Mouse (Mus musculus) liver (tissue): ENCODE measurements around the gene Kmt2d.
A peak's percentile ranks its signal among the peaks of the same experiment; 100 is the strongest.
"Not testable (repeated sequence)": the region's sequence is repeated elsewhere in the genome, so short reads cannot be mapped to it uniquely, and the experiment has no call there.

ENCODE experiments used
- DNase-seq: peaks from one replicate; pipeline ENCODE4 v3.0.0-alpha.2; 2020; ENCODE audit warnings: mixed read lengths

Gene Kmt2d

DNA sequence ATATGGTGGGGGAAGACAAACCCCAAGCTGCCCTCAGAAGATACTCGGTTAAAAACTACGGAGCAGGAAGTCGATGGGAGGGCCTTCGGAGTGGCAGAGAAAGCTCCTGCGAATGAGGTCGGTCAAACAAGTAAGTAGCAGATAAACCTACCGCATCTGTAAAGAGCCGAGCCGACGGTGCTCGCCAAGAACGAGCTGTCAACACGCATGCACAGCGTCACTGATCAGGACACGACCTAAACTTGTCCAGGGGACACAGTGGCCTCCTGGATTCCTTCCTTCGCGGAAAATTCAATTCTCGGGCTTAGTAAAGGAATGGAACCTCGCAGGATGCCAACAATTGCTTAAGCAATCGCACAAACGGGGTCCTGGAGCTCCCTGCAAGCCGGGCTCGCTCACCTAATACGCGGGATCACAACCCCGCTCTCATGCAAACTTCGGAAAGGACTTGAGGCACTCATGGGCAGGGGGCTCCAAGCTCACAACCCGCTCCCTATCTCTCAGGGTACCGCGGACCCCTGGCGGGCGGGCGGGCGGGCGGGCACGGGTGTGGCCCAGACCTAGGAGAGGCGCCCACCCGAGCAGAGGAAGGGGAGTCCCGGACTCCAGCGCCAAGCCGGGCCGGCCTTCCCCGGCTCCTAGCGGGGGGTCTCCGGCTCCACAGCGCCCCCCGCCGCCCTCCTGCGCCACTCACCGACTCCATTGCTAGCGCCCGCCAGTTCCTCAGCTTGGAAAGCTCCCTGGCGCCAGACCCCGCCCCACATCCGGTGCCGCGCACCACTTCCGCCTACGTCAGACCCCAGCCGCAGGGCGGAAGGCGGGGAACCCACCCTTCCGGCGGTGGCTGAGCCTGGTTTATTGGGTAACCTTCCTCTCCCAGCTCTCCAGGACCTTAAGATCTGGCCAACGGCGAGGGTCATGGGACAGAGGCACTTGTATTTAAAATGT, 40.0 kb downstream of the Kmt2d start, which contains the start of gene Prkag1:
Gene Prkag1 (minus strand): TSS at position 786 of the 948 bp plus-strand sequence.
- DNase-seq, result peak; percentile 97

DNA sequence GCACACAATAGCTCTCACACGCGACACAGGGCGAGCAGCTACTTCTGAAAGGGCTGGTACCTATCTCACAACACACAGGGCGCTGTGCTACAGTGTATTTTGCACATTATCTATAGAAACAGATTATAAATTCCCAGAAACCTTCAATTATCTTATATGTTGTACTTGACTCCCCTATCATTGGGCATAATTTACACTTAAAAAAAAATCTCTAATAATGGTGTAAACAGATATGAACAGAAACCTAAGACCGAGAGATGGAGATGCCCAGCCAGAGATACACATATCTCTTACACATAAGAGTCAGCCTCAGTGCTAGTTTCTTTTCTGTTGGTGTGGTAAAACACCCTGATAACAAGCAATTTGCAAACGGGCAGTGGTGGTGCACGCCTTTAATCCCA, 43.4 kb downstream of the Kmt2d start:
- peak; percentile 67 for DNase-seq

DNA sequence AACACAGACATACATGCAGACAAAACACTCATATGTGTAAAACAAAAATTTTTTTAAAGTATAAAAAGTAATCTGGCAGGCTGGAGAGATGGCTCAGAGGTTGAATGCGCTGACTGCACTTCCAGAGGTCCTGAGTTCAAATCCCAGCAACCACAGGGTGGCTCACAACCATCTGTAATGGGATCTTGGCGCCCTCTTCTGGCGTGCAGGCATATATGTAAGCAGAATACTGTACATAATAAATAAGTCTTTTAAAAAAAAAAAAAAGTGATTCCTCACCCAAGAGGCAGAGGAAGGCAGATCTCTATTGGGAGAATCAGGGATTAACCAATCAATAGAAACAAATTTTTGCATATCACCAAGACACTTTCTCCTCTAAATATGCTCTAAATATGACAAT, 47.6 kb downstream of the Kmt2d start:
- DNase-seq, result no peak

DNA sequence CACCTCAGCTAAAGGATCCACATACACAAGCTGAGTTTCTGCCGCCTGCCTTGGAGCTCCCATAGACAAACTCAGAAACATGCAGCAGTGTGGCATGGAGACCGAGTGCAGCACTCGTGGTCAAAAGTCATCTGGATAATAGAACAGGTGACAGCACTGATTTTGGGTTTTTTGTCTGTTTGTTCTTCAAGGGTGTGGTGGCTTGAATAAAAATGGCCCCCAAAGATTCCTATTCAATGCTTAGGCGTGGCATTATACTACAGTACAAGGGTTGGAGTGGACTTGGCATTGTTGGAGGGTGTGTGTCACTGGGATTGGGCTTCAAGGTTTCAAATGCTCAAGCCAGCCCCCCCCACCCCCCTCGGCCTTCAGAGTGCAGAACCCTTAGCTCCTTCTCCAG, 48.9 kb downstream of the Kmt2d start:
- no peak for DNase-seq

DNA sequence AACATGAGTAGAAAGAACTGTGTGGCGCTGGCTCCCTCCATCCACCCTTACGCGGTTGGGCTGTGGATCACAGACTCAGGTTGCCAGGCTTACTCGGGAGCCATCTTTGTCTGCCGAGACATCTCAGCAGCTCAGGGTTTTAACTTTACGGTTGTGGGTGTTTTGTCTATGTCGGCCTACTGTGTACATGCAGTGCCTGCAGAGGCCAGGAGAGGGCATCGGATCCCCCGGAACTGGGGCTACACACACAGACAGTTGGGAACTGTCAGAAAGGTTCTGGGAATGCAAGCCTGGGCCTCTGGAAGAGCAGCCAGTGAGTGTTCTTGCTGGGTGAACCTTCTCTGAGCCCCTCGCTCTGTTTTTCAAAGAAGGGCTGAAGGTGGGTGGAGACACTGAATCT, 49.6 kb downstream of the Kmt2d start:
- peak; percentile 53 for DNase-seq

DNA sequence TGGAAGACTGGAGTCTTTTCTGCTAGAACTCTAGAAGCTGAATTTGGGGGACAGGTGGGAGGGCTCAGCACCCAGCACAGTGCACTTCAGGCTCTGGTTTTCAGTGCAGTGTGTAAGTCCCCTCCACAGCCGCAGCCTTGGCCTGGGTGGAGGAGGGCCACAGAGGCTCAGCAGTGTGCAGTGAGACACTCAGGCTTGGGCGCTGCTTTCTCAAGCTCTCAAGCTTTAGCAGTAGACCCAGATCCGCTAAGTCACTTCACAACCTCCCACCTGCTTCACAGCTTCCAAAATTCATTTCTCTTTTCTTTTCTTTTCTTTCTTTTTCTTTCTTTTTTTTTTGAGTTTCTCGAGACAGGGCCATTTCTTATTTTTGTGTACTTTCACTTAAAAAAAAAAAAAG, 50.1 kb downstream of the Kmt2d start:
- DNase-seq, result no peak

DNA sequence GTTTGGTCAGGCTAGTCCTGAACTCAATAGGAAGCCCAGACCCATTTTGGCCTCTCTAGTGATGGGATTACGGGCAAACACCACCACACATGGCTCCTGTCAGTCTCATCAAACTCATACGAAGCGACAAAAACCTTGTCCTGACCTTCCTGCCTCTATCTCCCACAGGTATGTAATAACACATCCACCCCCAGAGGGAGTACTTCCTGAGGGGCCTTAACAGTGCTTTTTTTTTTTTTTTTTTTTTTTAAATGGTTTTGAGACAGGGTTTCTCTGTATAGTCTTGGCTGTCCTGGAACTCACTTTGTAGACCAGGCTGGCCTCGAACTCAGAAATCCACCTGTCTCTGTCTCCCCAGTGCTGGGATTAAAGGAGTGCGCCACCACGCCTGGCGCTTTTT, 52.8 kb downstream of the Kmt2d start:
- DNase-seq, result no peak

DNA sequence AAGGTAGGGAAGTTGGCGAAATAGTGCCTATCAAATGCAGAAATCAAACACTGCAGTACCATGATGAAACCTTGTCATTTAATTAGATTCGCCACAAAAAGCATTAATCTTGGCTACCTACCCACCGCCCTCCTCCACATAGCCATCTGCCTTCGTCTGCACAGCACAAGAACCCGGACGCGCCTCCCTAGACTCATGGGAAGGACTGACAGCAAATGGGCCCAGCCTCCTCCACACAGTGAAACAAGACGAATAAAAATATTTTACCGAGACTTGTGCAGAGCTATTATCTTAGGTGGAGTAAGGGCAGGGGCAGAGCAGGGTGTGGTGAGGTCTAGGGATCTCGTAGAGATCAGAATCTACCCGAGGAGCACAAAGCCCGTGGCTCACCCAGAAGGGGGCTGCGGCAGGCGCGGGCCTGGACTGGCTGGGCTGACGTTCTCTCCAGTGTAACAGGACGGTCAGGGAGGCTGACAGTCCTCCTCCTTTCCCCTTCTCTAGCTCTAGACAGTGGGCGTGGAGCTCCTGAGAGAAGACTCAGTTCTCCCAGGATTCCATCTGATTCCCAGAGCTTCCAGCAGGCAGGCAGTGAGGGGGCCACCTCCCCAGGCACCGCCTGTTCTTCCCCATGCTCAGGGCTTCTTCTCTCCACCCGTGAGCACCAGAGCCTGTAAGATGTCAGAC, 58.1 kb downstream of the Kmt2d start:
- DNase-seq, result no peak

DNA sequence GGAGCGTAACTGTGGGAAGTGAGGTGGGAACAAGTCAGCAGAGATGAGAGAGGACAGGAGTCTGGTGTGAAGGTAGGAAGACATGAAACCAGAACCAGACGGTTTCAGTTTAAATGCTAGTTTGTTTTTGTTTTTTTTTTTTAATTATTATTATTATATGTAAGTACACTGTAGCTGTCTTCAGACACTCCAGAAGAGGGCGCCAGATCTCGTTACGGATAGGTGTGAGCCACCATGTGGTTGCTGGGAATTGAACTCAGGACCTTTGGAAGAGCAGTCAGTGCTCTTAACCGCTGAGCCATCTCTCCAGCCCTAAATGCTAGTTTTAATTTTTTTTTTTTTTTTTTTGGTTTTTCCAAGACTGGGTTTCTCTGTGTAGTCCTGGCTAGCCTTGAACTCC, 60.8 kb downstream of the Kmt2d start:
- not testable (repeated sequence) for DNase-seq

DNA sequence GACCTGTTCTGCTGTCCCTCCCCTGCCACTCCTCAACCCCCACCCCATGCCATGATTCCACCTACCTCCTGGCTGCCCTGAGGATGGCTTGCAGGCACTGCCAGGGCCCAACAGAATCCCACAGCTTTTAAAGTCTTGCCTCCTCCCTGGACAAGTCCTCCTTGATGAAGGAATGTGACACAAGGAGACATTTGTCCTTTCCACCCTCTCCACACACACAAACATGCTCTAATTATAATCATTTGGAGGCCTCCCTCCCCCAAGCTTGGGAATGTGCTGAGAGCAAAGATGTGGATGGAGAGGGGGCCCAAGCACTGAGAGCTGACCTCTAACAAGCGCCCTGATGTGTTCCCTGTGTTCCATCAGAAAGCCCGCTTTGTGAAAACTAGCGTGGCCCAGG, 61.6 kb downstream of the Kmt2d start, which contains the start of gene Ddn:
Gene Ddn (minus strand): TSS at position 101 of the 400 bp plus-strand sequence.
- DNase-seq, result no peak

DNA sequence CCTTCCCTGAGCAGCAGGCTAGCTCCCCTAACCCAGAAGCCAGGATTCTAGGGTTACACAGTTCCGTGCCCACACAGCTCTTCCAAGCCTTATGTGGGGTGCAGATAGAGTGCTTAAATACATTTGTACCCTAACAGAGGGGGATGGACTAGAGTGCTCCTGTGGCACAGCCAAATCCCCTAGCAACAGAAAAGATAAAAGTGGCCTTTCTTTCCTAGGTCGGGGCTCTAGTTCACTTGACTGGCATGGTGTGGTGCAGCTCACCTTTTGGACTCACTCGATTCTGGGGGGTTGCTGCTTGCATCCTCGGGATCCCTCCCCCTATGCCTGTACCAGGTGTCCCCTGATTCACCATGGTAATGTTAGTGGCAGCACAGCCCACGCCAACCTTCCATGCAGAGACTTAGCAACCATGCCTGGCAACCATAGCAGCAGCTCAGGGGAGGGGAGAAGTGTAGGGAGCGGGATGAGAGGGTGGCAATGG, 62.3 kb downstream of the Kmt2d start:
- DNase-seq, result no peak

DNA sequence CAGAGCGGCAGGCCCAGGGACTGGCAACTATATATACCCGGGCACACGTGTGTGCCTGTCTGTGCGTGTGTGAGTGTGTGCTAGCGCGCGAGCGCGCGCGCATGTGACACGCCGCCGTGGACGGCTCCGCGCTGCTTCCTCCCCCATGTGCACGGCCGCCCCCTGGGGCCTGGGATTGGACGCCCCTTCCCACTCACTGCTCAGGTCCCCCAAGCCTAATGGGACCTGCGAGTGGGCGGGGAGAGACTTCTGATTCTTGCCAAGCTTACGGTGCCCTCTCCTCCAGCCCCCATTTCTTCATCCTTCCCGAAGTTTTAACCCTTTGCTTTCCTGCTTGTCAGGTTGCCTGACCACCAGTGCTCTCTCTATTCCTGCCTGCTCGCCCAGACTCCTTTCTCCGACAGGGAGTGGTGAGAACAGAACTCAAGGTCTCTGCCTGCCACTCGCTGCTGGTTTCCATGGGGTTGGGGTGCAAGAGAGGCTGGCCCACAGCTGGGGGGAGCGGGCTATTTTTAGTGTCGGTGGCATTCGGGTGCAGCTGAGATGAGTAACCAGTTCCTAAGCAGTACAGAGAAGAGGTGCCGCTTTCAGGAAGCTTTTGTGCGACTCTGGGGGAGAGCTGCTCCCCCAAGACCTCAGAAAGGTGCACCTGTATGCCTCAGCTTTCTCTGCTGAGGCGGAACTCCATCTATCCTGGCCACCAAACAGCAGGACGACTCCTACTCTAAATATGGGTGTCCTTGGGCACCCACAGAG, 62.9 kb downstream of the Kmt2d start:
- DNase-seq, result no peak

DNA sequence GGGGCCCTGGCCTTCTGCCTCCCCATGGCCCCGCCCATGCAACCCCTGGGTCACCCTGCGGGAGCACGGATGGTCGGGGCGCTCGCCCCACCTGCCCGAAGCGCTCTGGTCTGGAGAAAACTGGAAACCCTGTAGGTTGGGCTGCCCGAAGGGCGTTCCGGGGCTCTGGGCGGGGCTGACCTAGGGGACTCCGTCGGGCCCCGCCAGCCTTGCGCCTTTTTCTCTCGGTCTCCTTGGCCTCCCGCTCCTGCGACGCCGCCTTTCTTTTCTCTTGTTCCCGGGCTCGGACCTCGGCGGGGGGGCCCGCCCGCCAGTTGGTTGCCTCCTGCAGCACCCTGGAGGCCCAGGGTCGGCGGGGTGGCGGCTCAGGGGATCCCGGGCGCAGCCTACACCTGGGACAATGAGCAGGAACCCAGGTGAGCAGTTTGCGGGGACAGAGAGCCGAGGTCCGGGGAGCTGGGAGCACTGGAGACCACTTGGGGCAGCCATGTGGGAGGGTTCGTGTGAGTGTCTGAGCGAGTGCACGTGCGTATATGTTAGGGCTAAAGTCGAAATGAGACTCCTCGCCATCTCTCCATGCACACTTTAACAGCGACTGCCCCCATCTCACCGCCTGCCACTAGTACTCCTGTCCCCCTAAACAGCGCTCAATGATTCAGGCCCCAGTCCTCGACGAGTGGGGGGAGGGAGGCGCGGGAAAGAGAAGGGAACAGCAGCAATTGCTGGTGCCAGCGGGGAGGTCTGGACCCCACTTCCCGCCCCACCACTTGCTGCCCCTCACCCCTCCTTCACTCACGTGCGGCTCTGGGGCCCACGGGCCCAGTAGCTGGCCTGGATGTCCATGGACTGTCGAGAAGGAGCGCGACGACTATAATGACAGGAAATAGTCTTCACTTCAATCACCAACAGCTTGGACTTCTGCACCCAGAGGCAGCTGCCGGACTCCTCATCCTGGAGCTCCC, 63.9 kb downstream of the Kmt2d start:
- DNase-seq, result peak; percentile 59

DNA sequence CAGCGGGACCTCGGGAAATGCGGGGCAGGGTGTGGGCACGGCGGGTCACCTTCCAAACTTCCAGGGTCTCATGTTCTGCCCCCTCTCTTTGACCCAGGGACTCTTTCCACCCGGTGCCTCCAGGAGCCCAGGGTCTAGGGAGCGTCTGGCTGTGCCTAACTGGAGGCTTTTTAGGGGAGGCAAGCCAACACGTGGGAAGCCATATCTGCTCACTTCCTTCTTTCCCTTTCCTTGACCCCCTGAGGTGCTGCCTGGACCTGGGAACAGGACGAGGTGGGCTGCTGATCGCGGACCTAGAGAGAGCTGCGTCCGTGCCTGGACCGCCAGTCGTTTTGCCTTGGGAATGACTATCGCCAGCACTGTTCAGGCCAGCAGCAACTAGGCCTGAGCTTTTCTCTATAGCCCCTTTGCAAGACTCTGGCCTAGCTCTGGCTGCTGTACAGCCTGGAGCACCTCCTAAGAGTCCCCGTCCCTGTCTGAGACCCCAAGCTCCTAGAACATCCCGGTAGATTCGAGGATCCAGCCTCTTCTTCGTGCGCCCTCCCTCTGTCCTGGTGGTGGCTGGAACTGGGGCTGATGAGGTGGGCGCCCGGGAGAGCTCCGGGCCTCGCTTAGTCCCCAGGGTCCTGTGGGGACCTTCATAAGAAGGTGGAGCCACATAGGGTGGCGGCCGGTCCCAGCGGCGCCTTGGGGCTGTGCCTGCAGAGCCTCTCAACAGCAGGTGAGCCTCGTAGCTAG, 64.8 kb downstream of the Kmt2d start:
- DNase-seq, result no peak

DNA sequence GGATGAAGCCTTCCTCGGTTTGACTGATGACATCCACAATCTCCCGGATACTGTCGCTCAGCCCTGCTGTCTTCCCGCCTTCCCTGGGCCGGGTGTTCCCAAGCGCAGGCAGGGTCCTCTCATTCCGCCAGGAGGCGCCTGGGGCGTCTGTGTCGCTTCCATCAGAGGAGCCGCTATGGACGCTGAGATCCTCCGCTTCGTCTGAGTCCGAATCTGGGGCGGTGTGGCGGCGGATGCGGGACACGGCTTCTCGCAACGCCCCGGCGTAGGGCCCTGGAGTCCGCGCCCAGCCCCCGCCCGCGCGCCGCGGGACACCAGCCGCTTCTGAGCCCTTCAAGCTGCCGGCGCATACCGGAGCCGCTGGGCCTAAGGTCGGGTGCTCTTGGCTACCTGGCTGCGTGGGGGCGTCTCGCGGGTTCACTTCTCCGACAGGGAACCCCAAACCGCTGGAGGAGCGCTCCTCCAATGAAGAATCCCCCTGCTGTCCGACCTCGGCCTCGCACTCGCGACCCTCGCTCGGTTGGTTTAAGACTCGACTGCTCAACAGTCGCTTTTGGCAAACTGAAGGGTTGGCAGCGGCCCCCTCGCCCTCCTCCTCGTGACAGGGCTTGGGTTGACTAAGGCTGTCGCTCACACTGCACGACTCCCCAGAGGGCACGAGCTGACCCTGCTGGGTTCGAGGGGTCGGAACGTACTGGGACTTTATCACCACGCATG, 65.5 kb downstream of the Kmt2d start:
- DNase-seq, result peak; percentile 62

DNA sequence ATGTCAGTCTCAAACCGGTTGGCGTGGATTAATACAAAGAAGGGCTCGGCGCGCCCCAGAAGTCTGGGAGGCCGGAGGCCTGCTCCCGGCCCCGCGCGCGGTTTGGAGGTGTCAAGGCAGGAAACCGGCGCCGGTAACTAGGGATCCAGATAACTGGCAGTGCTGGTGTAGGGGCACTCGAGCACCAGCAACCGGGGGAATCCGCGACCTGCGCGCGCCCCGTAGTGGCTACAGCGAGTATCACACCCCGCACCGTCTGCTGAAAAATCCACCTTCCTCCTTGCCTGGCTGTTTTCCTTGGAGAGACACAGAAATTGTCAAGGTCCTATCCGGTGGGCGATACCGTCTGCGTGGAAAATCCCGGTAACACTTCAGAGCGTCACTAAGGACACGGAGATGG, 67.0 kb downstream of the Kmt2d start:
- DNase-seq, result peak; percentile 75

DNA sequence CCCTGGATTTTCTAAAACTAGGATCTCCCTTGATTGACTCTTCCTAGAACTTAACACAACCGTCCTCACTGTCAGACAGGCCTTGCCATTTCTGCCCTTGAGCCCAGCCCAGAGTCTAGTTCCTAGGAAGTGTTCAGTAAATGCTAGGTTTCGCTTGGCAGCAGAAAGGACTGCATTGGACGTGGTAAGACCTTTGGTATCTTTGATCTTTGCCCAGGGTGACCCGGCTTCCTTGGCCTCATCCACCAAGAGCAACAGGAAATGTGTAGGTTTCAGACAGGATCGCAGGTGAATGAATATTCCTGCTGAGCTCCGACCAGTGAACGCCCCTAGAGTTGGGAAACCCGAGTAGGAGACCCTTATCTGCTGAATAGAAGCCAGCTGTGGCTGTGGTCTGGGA, 68.1 kb downstream of the Kmt2d start:
- DNase-seq, result no peak

DNA sequence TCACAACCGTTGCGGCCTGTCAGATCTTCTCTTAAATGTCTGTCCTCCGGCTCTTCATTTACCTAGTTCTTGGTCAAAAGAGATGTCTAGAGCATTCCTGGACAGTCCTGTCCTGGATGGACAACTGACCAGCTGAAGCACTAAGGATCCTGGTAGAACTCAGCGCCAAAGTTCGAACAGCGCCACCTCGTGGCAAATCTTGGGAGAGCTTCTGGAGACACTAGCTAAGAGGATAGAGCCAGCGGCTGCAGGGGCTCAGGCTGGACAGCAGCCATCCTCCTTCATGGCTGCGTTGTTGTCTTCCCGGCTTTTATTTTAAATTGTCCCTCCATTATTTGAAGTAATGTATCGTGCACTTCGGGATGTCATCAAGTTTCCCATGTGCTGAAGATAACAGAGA, 71.6 kb downstream of the Kmt2d start:
- DNase-seq, result peak; percentile 78

DNA sequence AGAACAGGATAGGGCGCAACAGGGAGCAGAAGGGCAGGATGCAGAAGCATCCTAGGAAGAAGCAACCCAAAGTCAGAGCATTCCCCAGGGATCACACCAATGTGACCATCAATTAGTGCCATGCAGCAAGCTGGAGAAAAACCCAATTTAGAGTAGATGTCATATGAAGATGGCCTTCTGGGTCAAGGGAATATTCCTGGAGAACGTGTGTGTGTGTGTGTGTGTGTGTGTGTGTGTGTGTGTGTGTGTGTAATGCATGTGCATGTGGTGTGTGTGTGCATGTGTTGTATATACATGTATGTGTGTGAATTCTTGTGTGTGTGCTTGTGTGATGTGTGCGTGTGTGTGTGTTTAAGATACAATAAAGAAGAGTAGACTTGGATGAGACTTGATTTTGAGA, 72.1 kb downstream of the Kmt2d start:
- no peak for DNase-seq

DNA sequence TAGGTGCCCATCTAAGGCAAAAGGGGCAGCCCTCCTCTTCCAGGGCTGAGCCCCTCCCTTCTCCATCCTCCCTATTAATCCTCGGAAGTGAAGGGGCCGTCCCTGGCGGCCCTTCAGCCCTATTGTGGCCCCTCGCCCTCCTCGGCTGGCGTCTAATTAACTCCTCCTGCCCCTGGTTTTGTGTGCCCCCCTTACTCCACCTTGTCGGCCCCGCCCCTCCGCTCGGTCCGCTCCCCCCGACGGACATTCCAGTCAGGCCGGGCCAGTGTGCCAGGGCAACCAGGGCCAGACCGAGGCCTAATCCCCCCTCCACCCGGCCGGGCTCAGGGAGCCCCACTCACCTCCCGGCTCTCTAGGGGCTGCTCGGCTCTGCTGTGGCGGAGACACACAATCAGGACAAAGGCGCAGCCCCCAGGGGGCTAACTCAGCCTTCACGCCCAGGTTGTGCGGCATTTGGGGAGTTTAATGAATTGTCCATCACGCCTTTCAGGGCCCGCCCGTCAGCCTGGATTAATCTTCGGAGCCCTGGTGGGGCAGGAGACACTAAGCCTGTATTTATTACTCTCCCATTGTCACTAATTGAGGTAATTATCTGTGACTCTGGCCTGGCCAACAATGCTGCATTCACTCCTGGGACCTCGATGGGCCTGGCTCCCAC, 73.0 kb downstream of the Kmt2d start:
- no peak for DNase-seq
